Mouse (Mus musculus): ENCODE measurements around the gene Rsu1. TPM values are rescaled to one million over a fixed set of nuclear protein-coding genes. Genes with fewer than 3 reads are reported as not detected.

Gene Rsu1
- total RNA-seq, 2 experiments from 2014 or later = 107 to 115 TPM

DNA sequence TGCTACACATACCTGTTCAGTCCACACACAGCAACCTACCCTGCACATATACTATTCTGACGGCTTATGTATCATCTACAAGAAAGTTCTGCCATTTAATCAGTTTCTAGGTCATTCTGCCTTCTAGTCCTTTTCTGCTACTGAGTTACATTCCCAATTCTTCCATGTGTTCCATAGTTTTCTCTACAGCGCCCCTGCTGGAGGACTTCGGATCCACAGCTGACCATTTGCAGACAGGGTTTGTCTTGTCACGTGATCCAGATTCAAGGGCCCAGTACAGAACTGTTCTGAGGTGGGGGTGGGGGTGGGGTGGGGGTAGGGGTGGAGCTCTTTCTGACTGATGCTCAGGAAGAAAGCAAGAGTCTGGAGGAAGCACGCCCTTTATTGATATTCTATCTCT, 102.5 kb downstream of the Rsu1 start:
- DNase-seq = peak; percentile 46

DNA sequence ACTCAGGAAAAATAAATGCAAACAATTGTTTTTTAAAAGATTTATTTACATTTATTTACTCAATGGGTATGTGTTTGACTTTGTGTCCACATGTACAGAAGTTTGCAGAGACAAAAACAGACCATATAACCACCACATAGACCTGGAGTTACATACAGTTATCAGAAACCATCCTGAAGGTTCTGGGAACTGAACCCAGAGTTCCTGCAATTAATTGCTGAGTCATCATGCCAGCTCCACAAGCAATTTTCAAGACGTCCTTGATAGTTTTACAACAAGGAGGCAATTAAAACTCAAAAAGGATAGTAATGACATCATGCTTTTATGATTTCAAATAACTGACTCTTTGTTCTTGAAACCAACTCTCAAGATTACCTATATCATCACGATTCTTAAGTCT, 109.5 kb downstream of the Rsu1 start:
- DNase-seq = no peak

DNA sequence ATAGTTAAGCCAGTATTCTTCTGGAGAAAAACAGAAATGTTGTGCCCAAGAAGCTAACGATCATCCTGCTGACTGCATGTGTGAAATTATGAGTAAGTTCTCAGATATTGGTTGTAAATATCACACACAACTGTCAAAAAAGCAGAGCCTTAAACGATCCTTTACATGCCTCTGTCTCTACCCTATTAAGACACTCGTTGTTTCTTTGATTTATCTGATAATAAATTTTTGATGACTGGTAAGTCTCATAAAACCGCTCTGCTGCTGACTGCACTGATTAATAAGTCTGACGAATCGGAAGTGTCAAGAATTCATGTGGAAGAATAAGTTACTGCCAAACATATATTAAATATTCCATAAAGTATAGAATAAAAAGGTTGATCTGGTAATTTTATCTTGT, 126.0 kb downstream of the Rsu1 start:
- DNase-seq = no peak

DNA sequence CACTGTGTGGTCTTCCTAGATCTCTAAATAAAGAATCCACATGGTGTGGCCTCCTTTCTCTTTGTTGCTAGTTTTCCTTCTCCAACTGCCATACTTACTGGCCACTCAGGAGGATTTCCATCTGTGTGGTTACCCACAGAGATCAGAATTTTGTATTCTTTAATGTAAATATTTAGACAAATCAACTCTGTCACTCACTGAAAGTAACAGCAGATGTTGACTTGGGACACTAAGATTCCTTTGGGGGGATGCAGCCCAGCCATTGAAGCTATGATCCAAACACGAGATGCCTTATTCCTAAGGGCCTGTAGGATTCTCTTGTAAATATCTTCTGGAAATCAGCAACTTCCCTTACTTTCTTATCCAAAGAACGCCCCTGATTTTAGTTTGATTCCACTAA, 136.3 kb downstream of the Rsu1 start:
- DNase-seq = no peak

DNA sequence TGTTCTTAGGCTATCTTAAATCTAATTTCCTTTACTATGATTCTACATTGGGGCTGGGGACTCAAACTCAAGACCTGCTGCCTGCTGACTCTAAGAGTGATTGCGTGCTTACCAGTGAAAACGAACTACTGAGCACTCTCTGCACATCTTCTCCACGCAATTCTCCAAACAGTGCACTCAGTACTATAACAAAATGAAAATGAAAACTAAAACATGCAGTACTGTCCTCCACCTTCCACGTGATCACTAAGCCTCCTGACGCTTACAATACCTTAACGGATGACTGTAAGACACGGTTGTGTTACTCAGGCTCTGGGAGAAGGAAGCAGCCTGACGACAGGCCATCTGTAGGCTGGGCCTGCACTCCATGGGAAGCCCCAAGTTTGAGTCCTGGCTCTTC, 138.4 kb downstream of the Rsu1 start:
- no peak for DNase-seq

DNA sequence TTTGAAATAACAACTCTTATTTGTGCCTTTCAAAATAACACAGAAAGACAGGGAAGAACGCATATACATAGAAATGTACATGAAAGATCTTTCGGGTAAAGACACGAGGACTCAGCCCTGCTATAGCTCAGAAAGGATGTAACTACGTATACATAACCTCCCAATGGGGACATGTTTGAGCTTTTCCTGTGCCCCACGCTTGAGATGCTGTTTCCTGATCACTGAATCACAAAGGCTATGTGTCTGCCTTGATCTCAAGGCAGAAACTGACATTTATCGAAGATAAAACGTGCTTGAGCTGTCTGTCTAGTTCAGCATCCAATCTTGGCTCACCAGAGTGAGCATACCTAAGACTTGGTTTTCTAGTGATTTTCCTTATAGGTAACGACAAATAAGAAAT, 138.8 kb downstream of the Rsu1 start:
- no peak for DNase-seq

DNA sequence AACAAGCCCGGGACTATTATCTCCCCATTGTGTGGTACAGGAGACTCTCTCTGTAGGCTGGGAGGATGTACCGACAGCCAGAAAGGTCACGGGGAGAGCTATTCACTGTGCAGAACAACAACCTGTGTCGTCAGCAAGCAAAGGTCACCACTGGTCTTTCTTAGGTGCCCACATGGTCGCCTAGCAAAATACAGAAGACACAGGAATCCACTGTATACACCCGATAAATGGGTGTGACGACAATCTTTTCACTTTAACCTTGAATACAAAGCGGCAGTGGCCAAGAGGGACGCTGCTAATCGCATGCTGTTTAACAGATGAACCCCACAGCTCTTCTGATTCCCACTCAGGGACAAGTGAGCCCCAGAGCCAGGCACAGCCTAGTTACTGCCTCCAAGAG, 141.4 kb downstream of the Rsu1 start:
- DNase-seq = no peak

DNA sequence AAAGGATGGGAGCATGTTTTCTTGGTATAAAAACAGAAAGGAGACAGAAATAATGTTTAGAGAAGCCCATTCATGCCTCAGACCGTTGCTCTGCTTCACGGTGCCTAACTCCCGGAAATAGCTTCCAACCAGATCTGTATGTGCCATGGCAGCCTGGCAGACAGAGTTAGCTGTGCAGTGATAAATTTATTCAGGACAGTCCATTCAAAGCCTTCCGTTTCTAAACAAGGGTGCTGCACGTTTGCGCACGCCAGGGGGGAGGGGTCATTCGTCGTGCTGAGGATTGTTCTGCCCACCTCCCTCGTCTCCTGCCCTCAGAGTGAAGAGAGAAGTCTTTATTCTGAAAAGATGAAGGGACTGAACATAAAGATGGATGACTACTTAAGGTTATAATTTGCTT, 141.9 kb downstream of the Rsu1 start:
- DNase-seq = no peak

DNA sequence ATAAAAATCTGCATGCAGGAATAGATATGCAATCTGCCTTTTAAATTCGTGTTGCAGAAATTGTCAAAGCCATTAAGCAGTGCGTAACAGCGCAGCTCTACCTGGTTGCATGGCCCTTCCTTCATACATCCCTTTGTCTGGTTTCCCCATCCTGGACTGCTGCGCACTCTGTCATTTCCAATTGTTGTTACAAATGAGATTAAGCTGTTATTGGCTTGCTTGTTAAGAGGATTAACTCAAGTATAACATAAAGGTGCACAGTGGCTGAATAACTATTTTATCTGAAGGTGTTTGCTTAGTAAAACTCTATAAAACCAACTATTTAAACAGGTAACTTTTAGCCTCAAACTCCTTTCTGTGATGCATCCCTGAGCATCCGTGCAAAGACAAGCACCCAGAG, 150.8 kb downstream of the Rsu1 start:
- no peak for DNase-seq

DNA sequence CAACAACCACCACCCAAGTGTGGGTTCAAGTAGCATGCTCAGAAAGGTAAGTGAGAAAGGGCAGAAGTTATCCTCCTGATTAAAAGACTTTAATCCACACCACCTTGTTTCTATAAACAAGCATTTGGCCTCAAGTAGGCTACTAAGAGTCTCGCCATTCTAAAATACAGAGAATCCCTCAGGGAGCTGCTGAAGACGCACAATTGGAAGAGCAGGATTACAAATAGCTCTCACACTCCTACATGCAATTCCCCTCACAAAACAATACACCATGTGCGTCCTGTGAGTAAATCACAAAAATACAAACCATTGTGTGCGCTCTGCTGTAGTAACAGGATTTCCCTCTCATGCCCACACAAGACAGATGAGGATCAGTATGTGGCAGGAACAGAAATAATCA, 153.3 kb downstream of the Rsu1 start:
- no peak for DNase-seq

DNA sequence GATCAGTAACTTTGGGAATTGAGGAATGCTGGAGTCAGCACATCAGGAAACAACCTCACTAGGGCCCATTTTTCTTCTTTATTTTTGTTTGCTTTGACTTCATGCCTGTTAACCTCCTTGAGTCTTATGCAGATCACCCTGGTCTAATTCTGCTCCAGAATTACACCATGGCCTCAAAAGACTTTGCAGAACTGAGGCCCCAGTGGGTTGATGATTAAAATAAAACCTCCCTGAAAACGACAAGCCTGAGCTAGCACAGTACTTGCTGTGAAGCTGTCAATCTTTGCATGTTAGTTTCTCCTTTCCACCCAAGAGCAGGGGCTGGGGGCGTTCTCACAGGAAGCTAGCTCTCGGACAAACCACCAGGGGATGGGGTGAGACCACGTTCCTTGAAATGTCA, 164.7 kb downstream of the Rsu1 start:
- no peak for DNase-seq

DNA sequence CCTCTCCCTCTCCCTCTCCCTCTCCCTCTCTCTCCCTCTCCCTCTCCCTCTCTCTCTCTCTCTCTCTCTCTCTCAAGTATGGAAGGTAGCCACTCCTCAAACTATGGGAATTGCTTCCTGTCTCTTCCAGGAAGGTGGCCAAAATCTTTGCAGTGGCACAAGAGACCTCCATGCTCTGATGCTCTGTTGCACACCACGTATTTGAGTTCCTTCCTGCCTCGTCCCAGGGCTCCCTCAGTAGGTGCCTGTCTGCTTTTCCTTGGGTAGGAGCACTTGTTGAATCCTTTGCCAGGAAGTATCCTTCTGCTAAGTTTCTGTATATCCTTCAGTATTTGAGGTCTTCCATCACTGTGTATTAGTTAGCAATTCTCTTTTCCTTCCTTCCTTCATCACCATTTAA, 166.8 kb downstream of the Rsu1 start:
- DNase-seq = no peak

DNA sequence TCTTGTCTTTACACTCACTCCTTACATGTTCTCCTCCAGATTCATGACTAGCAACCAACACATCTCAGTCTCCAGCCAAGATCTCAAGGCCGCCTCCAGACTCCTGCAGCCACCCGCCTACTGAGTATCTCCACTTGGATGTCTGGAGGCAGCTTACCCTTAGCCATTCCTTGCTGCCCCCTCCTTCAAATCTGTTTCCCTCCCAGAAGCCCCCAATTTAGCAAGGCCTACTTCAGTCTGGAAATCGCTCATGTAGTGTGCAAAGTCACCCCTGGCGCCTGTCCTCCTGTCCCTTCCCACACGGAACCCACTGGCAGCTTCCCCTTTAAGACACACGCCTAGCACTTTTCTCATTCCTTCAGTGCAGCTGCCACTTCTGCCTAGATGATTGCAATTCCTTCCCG, 167.4 kb downstream of the Rsu1 start:
- DNase-seq = no peak

DNA sequence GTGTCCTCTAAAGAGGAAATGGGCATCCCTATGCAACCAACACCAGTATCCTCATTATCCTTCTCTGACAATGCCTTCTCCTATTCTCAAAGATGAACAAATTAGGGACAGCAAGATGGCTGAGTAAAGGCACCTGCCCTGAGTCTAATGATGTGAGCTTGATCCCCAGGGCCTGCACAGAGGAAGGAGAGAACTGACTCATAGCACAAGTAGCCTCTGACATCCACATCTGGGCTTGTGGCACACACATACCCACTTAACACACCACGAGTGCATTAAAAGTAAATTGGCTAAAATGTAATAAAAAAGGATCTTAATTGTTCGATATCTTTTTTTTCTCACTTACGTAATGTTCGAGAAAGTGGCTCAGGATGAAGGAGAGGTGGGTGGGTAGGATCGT, 177.2 kb downstream of the Rsu1 start:
- no peak for DNase-seq

DNA sequence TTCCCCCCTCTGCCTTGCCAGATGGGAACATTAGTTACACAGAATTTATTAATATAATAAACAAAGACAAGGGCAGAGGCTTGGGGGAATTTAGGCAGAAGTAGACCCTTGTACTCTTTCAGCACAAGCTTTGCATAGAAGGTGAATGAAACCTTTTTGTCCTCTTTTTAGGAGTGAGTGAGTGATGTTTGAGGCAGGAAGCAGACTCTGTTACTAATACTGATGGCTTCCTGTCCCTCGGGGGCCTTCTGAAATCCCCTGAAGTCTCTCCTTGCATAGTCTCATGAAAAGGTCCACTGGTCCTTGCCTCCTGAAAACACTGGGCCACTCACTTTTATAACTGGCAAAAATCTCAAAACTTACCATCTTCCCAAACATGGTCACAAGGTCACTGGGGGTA, 177.6 kb downstream of the Rsu1 start:
- DNase-seq = no peak

DNA sequence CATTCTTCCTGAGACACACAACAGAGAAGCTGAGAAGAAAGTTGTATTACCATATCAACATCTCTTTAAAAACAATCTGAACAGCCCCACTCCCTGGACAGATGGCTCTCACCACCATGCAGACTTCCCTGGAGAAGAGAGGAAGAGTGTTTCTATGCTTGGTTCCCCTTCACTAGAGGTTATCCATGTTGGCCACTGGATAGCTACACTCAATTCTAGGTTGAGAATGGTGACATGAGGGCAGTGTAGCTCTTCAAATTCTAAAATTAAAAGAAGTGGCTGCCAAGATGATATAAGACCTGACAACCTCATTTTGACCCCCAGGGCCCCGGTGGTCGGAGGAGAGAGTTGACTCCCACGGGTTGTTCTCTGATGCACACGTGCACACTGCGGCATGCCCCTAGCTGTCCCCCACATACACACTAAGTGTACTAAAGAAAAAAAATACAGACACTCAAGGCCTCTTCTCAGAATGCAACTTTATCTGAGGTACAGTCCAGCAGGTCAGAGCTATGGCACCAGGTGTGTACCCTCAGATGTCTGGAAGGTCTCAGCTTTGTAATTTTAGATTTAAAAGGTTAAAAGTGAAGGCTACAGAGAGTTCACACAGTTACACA, 179.7 kb downstream of the Rsu1 start:
- DNase-seq = no peak

DNA sequence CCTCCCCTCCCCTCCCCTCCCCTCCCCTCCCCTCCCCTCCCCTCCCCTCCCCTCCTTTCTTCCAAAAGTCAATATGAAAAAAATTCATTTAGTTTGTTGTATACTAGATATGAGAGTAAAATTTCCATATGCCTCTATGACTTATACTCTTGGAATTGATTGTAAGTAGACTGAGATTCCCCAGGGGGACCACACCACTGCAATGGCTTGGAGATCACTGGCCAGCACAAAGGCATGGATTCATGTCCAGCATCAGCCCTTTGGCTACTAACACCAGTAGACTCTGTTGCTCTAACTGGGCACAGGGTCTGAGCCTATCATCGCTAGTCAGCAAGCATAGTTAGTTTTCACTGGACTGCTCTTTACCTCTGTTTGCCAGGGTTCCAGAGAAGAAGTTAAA, 180.4 kb downstream of the Rsu1 start:
- DNase-seq = no peak

DNA sequence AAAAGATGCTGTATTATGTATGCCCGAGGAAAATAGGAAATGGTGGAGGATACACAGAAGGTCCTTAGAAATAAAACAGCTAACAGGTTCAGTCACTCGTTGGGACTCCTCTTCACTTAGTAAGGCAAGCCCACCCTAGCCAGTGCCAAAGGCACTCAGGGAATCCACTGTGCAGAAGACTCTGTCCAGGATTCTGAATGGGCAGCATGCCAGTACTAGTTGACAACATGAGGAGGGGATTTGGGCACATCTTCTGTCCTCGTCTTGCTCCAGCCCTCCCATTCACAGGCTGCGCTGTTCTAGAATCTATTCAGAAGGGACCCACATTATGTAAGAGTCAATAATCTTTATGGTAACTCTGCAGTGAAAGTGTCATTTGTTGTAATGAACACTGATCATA, 181.4 kb downstream of the Rsu1 start:
- no peak for DNase-seq

DNA sequence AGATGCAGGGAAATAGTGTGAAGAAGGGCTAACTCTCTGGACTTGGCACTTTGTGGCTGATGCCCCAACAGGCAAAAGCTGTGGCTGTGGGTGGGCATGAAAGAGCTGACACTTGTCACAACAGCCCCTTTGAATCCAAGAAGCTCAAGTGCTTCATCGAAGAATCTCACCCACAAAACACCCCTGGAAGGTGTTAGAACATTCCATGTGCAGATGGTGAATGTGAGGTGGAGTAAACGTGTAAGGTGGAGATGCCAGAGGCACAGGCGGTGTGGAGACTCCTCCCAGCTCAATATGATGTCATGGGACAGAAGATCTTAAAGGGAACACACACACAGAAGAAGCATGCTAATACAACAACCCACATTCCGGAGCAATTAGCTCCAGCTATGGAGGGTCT, 182.9 kb downstream of the Rsu1 start:
- DNase-seq = no peak

DNA sequence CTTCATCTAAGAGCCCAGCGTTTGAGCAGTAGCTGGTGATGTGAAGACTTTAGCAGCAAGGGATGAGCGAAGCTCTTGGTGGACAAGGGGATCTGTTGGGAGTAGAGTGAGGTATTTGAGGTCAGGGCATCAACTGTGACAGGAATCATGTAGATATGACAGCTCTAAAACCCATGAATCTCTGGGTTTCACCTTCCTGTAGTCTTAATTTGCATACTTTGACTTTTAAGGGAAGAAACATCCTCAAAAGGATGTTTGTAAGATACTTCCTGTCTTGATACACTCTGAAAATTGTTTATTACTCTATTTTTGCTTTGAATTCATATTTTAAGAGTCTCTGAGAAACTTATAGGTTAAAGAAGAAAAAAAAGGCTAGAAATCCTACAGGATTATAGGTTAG, 183.4 kb downstream of the Rsu1 start:
- no peak for DNase-seq

DNA sequence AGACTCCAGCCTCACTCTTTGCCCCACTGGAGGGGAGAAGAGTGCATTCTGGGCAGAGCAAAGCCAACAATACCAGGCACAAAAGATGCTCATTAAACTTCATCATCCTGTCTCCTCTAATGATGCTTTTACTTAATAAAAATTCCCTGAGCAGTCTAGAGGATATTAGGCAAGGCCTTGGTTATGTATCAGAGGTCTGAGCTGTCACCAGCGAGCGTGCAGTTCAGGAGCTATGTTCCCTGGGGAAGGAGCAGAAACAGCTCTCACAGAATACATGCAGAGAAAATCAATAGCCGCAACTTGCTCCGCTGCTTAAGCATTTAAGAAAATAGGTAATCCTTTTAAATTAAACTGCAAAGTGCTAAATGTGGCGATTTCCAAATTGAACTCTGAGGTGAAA, 187.0 kb downstream of the Rsu1 start:
- no peak for DNase-seq

DNA sequence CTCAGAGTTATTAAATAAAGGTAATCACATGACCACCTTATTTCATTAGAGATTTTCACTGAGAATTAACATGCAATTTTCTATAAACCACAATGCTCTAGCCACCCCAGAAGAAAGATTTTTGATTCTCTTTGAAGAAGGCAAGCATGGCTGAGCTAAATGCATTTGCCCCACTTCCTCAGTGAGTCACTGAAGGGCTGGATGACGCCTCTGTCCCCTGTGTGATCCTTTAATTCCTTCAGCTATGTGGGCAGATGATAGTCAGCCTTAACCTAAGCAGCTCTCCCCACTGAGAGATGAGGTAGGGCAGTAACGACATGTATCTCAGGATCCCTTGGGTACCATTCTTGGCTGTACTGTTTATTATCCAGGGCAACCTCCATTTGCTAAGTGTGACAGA, 190.7 kb downstream of the Rsu1 start:
- no peak for DNase-seq

DNA sequence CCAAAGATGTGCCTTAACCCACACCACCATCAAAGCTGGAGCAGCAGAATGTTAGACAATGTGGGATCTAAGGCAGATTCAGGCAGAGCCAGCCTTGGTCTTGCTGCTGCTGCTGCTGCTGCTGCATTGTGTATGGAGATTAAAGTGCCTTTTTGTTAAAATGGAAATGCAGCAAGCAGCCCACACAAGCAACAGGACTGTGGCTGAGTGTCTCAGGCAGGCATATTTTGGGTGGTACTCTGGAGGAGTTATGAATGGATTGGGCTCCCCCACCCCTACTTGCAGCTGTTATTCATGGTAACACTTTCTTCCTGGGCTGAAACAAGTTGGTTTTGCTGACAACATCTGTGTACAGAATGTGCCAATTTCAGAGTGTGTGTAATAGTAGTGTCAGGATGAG, 199.0 kb downstream of the Rsu1 start:
- DNase-seq = no peak

DNA sequence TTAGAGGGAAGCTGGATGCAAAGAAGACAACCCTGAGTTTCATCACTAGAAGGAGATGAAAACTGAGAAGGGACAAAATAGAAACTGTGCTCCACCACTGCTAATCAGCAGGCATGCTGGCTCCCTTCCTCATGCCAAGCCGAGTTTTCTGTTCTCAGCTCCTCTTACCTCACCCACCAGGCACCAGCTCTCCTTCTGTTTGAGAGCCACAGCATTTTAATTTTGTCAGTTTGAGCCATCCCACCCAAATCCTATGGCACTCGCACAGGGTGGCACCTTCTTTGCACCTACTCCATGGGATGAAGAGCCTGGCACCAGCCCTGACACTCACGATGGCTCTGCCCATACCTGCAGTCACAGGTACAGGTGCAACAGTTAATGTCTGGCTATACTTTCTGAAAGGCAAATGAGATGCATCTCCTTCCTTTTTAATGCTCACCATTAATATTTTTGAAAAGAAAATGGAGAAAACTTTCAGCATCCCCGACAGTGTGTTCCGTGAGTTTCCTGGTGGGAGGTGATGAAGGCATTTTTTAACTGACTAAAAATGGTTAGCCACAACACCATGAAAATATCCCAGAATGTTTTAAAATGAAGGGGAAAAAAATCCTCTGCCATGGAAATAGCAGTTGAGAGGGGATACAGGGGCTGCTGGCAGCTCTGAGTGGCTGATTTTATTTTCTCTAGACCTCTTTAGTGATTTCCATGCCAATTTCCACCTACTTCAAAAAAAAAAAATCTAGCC, 210.6 kb downstream of the Rsu1 start:
- no peak for DNase-seq

DNA sequence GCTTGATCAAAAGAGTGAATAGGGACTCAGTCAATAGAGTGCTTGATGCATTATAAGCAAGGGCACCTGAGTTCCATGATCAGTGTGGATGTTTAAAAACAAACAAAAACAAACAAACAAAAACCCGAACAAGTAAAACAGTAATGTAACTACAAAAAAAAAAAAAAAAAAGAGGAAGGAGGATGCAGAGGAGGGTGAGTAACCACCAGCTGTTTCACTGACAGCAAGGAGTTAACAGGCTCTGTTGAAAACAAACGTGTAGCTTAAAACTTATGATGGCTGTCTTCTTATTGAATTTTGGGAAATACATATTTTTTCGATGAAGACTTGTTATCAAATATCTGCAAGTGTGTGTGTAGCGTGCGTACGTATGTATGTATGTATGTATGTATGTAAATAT, 222.6 kb downstream of the Rsu1 start:
- DNase-seq = no peak
